Mouse (Mus musculus): Measurements from ENCODE around the gene Troap.
A peak's percentile ranks its signal among the peaks of the same experiment; 100 is the strongest.

Troap gene

DNA sequence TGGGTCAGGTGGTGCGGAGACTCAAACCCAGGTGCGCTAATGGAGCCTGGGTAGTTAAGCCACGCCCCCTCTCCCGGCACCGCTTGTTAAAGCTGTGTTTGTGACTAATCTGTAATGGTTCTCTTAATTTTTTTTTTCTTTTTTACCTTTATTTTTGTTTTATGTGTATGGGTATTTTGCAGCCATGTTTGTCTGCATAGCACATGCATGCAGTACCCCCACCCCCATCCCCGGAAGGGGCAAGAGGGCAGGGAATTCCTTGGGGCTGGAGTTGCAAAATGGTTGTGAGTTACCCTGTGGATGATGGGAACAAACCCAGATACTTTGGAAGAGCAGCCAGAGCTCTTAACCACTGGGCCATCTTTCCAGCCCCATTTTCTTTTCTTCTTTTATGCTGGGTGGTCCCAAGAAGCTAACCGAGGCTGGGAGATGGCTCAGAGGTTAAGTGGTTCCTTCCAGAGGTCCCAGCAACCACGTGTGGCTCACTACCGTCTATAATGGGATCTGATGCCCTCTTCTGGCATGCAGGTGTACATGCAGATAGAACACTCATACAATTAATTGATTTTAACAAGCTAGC, 39.1 kb downstream of the Troap start:
- DNase-seq (ENCODE audit: low spot score in 2 of 2): no peak

- DNase-seq (ENCODE audit: low spot score in 2 of 2): no peak
Measured at GRCm38 (mm10) chr15:99114312-99115064, 40.1 kb downstream of the Troap start.

GRCm38 (mm10) chr15:99115065-99115423, 40.7 kb downstream of the Troap start:
- no peak for DNase-seq (ENCODE audit: low spot score in 2 of 2)

DNA sequence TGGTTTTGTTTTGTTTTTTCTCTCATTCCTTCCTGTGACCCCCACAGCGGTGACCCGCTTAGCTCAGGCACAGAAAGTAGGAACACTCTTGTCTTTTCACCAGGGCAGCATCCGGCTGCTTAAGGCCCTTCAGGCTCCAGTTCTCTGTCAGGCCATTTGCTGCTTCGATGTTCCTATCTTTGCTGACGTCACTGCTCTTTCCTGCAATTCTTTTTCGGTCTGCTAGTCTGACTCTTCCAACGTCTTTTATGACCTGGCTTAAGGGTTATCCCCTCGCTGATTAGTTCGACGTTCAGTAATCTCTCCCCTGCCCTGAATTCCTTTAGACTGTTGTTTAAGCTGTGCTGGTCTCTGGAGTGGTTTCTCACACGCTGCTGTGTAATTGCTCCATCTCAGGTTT, 42.2 kb downstream of the Troap start:
- no peak for DNase-seq (ENCODE audit: low spot score in 2 of 2)

GRCm38 (mm10) chr15:99120814-99121213, 46.4 kb downstream of the Troap start:
- DNase-seq (ENCODE audit: low spot score in 2 of 2): no peak

DNA sequence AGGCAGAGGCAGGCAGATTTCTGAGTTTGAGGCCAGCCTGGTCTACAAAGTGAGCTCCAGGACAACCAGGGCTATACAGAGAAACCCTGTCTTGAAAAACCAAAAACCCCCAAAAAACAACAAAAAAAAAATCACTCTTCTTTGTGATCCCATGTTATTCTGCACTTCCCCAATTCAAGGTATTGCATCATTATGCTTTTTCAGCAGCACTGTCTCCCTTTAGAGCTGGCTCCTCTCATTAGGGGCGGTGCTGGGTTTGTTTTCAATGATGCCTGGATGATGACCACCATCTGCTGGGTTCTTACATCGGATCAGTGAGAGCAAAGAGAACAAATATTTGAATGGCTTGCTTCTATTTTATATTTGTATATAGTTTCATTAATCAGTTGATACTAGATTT, 48.3 kb downstream of the Troap start:
- DNase-seq (ENCODE audit: low spot score in 2 of 2): no peak

DNA sequence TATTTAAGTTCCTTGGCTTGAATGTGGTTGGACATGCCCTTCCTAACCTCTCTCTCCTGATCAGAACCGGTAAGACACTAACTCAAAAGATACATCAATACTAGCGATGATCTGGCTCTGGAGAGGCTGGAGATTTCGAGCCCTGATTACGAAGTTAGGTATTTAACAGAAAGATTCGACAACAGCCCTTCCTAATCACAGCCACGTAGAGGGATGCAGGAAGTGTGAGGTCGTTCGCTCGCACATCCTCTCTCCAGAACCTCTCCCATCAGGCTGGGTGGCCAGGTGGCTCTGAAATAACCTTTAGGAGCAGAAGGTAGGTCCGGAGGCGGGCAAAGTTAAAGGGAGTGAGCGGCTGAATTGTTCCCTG, 51.3 kb downstream of the Troap start, which contains the start of gene Spats2:
TSS of gene Spats2 (plus strand) at position 206 of the 370 bp plus-strand sequence.
- DNase-seq (ENCODE audit: low spot score in 2 of 2): no peak

DNA sequence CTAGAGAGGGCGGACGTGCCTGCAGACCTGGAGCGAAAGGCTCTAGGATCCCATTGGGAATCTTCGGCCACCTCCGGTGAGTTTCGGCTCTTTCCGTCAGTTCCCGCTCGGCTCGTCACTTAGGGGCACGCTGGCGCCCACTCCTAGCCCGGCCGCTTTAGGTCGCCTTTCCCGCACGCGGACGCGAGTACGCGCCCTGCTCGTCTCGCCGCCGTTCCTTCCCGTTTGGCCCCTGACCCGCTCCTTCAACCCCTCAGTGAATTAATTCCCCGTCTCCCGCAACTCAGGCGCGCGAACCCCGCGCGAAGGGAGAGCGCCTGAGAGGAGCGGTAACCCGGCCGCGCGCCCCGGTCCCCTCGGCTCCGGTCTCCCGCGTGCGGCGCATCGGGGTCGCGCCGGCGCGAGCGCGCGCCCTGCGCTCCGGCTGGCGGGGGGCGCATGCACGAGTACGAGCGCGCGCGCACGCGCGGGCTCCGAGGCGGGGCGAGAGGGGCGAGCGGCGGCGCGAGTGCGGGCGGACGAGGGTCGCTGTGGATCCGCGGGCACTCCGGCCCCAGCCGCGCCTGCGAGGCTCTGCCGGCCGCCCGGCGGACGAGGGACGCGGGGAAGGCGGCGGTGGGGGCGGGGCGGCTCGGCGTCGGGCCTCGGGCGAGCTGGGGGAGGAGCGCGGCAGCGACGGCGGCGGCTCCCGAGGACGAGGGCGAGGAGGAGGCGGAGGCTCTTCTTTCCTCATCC, 51.9 kb downstream of the Troap start:
- peak; percentile 91 to 93 for DNase-seq (ENCODE audit: low spot score in 2 of 2)

DNA sequence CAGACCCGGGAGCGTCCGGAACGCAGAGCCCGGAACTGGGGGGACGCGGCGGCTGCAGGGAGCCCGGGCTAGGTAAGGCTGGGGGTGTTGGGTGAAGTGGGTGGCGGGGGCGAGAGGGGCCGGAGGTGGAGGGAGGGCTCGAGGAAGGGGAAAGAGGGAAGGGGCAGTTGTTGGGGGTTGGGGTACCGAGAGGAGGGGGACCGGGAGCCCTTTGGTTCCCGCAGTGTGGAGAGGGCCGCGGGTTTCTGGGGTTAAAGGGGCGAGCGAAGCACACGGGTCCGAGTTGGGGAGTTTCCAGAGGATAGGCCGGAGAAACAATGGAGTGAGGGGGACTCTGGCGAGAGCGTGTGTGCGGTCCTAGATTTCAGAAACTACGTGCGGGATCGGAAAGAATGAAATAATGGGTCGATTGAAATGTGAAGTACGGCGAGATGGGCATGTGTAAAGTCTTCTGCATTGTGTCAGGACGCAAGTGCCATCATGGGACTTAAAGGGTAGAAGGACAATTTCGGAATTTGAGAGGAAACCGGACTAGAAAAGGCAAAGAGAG, 52.5 kb downstream of the Troap start:
- peak in 1 of 2 experiments; percentile 36 for DNase-seq (ENCODE audit: low spot score in 2 of 2)

GRCm38 (mm10) chr15:99127851-99128522, 53.6 kb downstream of the Troap start:
- no peak for DNase-seq (ENCODE audit: low spot score in 2 of 2)

DNA sequence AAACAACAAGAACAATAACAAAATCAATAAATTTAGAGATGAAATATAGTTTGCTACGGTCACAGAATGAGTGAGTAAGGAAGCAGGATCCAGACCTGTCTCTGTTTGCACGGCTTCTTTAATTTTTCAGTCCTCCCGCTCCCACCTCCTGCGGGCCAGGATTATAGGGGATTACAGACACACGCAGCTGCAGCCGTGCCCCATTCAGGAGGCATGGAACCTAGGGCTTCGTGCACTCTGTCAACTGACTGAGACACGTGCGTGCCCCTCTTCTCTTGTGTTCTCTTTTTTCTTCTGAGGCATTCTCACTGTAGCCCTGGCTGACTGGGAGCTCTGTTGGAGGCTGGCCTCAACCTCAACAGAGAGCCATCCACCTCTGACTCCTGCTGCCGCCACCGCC, 55.1 kb downstream of the Troap start:
- DNase-seq (ENCODE audit: low spot score in 2 of 2): no peak

DNA sequence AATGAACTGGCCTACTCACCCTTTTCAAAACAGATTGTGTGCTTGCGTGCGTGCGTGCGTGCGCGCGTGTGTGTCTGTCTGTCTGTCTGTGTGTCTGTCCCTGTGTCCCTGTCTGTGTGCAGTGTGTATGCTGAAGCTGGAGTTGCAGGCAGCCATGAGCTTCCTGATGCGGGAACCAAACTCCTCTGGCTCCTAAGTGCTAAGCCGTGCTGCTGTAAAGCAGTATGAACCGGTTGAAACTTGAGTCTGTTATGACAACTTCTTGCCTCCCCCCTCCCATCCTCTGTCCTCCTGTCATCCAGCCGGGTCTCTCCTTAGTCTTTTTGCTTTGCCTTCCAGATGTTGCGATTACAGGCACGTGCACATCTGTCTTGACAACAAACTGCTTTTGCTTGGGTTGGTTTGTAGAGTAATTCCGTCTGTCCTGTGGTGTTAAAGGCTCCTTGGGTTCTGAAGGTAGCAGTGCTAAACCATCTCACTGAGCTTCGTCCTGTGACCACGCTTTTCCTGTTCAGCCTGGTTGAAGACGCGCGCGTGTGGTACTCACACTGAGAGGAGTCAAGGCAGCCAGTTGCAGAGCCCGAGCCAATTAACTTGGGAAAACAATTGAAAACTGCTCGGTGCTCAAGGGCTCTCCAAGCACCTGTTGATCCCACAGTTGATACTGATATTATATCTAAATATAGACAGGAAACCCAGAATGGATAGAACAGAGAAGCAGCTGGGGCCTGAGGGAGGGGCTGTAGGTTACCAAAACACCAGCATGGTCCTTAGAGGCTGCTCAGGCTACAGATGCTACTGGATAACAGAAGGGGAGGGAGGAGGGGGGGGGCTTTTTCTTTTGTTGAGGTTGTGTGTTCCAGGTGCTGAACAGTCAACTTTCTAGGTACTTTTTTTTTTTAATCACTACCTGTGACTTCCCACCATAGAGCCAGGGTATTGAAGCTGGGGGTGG, 55.9 kb downstream of the Troap start:
- no peak for DNase-seq (ENCODE audit: low spot score in 2 of 2)

Data from right cerebral cortex, postnatal 10 days (tissue).